Mouse (Mus musculus): Measurements from ENCODE around the gene Mrpl27.

- TF ChIP-seq CTCF (IDR thresholded peaks at IDR 0.05; ENCODE audit: borderline replicate concordance, extremely low read depth, insufficient read depth, insufficient read length) (no peak), POLR2A (IDR thresholded peaks at IDR 0.05; ENCODE audit: borderline replicate concordance, extremely low read depth, insufficient read depth, insufficient read length, poor library complexity, severe bottlenecking) (no peak)
Observed at GRCm38 (mm10) chr11:94652973-94653372, 594 bp upstream of the Mrpl27 start.

Data from brain, embryonic 14.5 days (tissue).